Mouse (Mus musculus) myocyte (in vitro differentiated cells): Measurements from ENCODE around the gene Hsd17b13. TPM values are rescaled to one million over a fixed set of nuclear protein-coding genes. Genes with fewer than 3 reads are reported as not detected.
A peak's percentile ranks its signal among the peaks of the same experiment; 100 is the strongest.
"Not testable (repeated sequence)": the region's sequence is repeated elsewhere in the genome, so short reads cannot be mapped to it uniquely, and the experiment has no call there.

Source experiments
- H3K27me3 ChIP-seq: one replicate; pipeline ENCODE4 v1.6.1; 2011; ENCODE audit not compliant: control insufficient read depth, insufficient read depth, insufficient read length
- H3K36me3 ChIP-seq: one replicate; pipeline ENCODE4 v1.6.1; 2011; ENCODE audit not compliant: control insufficient read depth, insufficient read depth
- H3K4me2 ChIP-seq: one replicate; pipeline ENCODE4 v1.6.1; 2011; ENCODE audit warnings: low read depth, control low read depth
- H3K4me3 ChIP-seq: one replicate; pipeline ENCODE4 v1.5.1; 2011; ENCODE audit warnings: mild to moderate bottlenecking, control low read depth, moderate library complexity
- H3K79me2 ChIP-seq: one replicate; pipeline ENCODE4 v1.6.1; 2011; ENCODE audit not compliant: control insufficient read depth, insufficient read depth
- H3ac ChIP-seq: one replicate; pipeline ENCODE4 v1.6.1; 2011; ENCODE audit not compliant: control insufficient read depth, insufficient read length
- CEBPB ChIP-seq: IDR thresholded peaks from 2 replicates; pipeline ENCODE4 v1.6.1; 2011; ENCODE audit warnings: mild to moderate bottlenecking, moderate library complexity; ENCODE audit not compliant: poor library complexity, insufficient read depth, severe bottlenecking
- E2F4 ChIP-seq: IDR thresholded peaks from one replicate; pipeline ENCODE4 v1.6.1; 2011; ENCODE audit warnings: mild to moderate bottlenecking, control low read depth, moderate library complexity; ENCODE audit not compliant: insufficient read depth
- MAX ChIP-seq: IDR thresholded peaks from one replicate; pipeline ENCODE4 v1.6.1; 2011; ENCODE audit warnings: low read depth, mild to moderate bottlenecking, control low read depth
- MYOD1 ChIP-seq, 3 experiments: IDR thresholded peaks; one replicate each; pipeline ENCODE4 v1.6.1; 2011; ENCODE audit warnings: control low read depth in 2 of 3, low read depth in 2 of 3, mild to moderate bottlenecking in 2 of 3, moderate library complexity in 1 of 3; ENCODE audit not compliant: insufficient read length in 2 of 3, control insufficient read depth in 1 of 3
- MYOG ChIP-seq, 3 experiments: IDR thresholded peaks; one replicate each; pipeline ENCODE4 v1.6.1; 2011; ENCODE audit warnings: control low read depth in 2 of 3, low read depth in 2 of 3, mild to moderate bottlenecking in 2 of 3; ENCODE audit not compliant: insufficient read length in 2 of 3, control insufficient read depth in 1 of 3, insufficient read depth in 1 of 3
- POLR2A ChIP-seq: IDR thresholded peaks from one replicate; pipeline ENCODE4 v1.6.1; 2011; ENCODE audit warnings: low read depth, mild to moderate bottlenecking, control low read depth, moderate library complexity; ENCODE audit not compliant: insufficient read length
- POLR2AphosphoS2 ChIP-seq: IDR thresholded peaks from one replicate; pipeline ENCODE4 v1.6.1; 2011; ENCODE audit warnings: low read depth, control low read depth; ENCODE audit not compliant: insufficient read length
- REST ChIP-seq: IDR thresholded peaks from one replicate; pipeline ENCODE4 v1.6.1; 2011; ENCODE audit warnings: mild to moderate bottlenecking, control low read depth, moderate library complexity; ENCODE audit not compliant: insufficient read depth, insufficient read length
- SRF ChIP-seq: IDR thresholded peaks from one replicate; pipeline ENCODE4 v1.6.1; 2011; ENCODE audit warnings: low read depth; ENCODE audit not compliant: control insufficient read depth, insufficient read length
- TCF12 ChIP-seq: IDR thresholded peaks from one replicate; pipeline ENCODE4 v1.6.1; 2011; ENCODE audit warnings: mild to moderate bottlenecking, control low read depth; ENCODE audit not compliant: poor library complexity, insufficient read depth, severe bottlenecking
- TCF3 ChIP-seq: IDR thresholded peaks from one replicate; pipeline ENCODE4 v1.6.1; 2011; ENCODE audit warnings: low read depth, control low read depth; ENCODE audit not compliant: insufficient read length
- USF1 ChIP-seq: IDR thresholded peaks from one replicate; pipeline ENCODE4 v1.6.1; 2011; ENCODE audit warnings: low read depth, mild to moderate bottlenecking, control low read depth, moderate library complexity
- polyA plus RNA-seq: library from polyadenylated mRNA; unstranded; fragments of >200 nt; fragmentation: generic; extraction: Trizol; gene quantifications from one replicate; pipeline ENCODE4 v1.2.1, GENCODE M21; 2012; ENCODE audit warnings: missing spikeins

Hsd17b13 gene
- polyA plus RNA-seq = 0.53 TPM

- H3K79me2 ChIP-seq = no peaks in the 10 kb centered on the region
- no peaks in the 10 kb centered on the region for H3K36me3 ChIP-seq
- no peaks in the 10 kb centered on the region for H3K27me3 ChIP-seq
- H3ac ChIP-seq = no peak within 1 kb of the TSS
- H3K4me3 ChIP-seq = no peak within 1 kb of the TSS
- TF ChIP-seq E2F4 = no peak
- TF ChIP-seq USF1 = no peak
- no peak for TF ChIP-seq SRF
- TF ChIP-seq MYOD1 (IDR thresholded peaks at IDR 0.05; ENCODE audit: control insufficient read depth in 1 of 3, insufficient read length in 2 of 3, low read depth in 2 of 3) = no peak
- TF ChIP-seq TCF3 = no peak
- no peak for TF ChIP-seq REST
- no peak for TF ChIP-seq CEBPB
- TF ChIP-seq MYOG (IDR thresholded peaks at IDR 0.05; ENCODE audit: control insufficient read depth in 1 of 3, insufficient read depth in 1 of 3, insufficient read length in 2 of 3, low read depth in 2 of 3) = no peak
- TF ChIP-seq POLR2A = no peak
- no peak for TF ChIP-seq MAX
- no peak for TF ChIP-seq TCF12
- no peak for TF ChIP-seq POLR2AphosphoS2
- H3K4me2 ChIP-seq = peak within 1 kb of the TSS; percentile 1
These were observed at the start of gene Hsd17b13 for GRCm38 (mm10) chr5:103977297-103977696. Gene Hsd17b13 (minus strand): TSS chr5:103977410.

- Histone ChIP-seq H3K36me3 (no peaks in the 10 kb centered on the region), H3K4me2 (no peak overlapping the region), H3ac (no peak overlapping the region), H3K27me3 (no peaks in the 10 kb centered on the region), H3K79me2 (no peaks in the 10 kb centered on the region), H3K4me3 (no peak overlapping the region)
- TF ChIP-seq POLR2A = no peak
- no peak for TF ChIP-seq E2F4
- TF ChIP-seq MYOG (IDR thresholded peaks at IDR 0.05; ENCODE audit: control insufficient read depth in 1 of 3, insufficient read depth in 1 of 3, insufficient read length in 2 of 3, low read depth in 2 of 3) = no peak
- TF ChIP-seq MAX = no peak
- TF ChIP-seq MYOD1 (IDR thresholded peaks at IDR 0.05; ENCODE audit: control insufficient read depth in 1 of 3, insufficient read length in 2 of 3, low read depth in 2 of 3) = no peak
These were observed 48.1 kb upstream of the Hsd17b13 start for GRCm38 (mm10) chr5:104025245-104025854.

GRCm38 (mm10) chr5:104024762-104025161, 47.6 kb upstream of the Hsd17b13 start:
- Histone ChIP-seq H3ac (no peak overlapping the region), H3K79me2 (no peaks in the 10 kb centered on the region), H3K36me3 (no peaks in the 10 kb centered on the region), H3K27me3 (no peaks in the 10 kb centered on the region), H3K4me2 (no peak overlapping the region), H3K4me3 (no peak overlapping the region)
- no peak for TF ChIP-seq TCF12
- TF ChIP-seq POLR2AphosphoS2 = no peak
- no peak for TF ChIP-seq MYOG (IDR thresholded peaks at IDR 0.05; ENCODE audit: control insufficient read depth in 1 of 3, insufficient read depth in 1 of 3, insufficient read length in 2 of 3, low read depth in 2 of 3)
- no peak for TF ChIP-seq MAX
- no peak for TF ChIP-seq USF1

GRCm38 (mm10) chr5:104024193-104024592, 47.0 kb upstream of the Hsd17b13 start:
- not testable (repeated sequence) for H3K79me2 ChIP-seq, H3K36me3 ChIP-seq, H3K4me3 ChIP-seq, H3ac ChIP-seq, H3K4me2 ChIP-seq, H3K27me3 ChIP-seq

- Histone ChIP-seq H3K4me2 (no peak overlapping the region), H3ac (no peak overlapping the region), H3K36me3 (no peaks in the 10 kb centered on the region), H3K79me2 (no peaks in the 10 kb centered on the region), H3K27me3 (no peaks in the 10 kb centered on the region), H3K4me3 (no peak overlapping the region)
- no peak for TF ChIP-seq MYOD1 (IDR thresholded peaks at IDR 0.05; ENCODE audit: control insufficient read depth in 1 of 3, insufficient read length in 2 of 3, low read depth in 2 of 3)
- TF ChIP-seq SRF = no peak
- TF ChIP-seq REST = no peak
- TF ChIP-seq POLR2AphosphoS2 = no peak
- no peak for TF ChIP-seq USF1
- TF ChIP-seq MAX = no peak
- TF ChIP-seq MYOG (IDR thresholded peaks at IDR 0.05; ENCODE audit: control insufficient read depth in 1 of 3, insufficient read depth in 1 of 3, insufficient read length in 2 of 3, low read depth in 2 of 3) = no peak
- no peak for TF ChIP-seq TCF3
- no peak for TF ChIP-seq POLR2A
- TF ChIP-seq CEBPB = no peak
- TF ChIP-seq TCF12 = no peak
- no peak for TF ChIP-seq E2F4
These were observed 46.2 kb upstream of the Hsd17b13 start for GRCm38 (mm10) chr5:104023289-104024020.
